Mouse (Mus musculus): ENCODE data around the gene Ddx39. TPM values are rescaled to one million over a fixed set of nuclear protein-coding genes. Genes with fewer than 3 reads are reported as not detected.
A peak's percentile ranks its signal among the peaks of the same experiment; 100 is the strongest.

Gene Ddx39
- polyA plus RNA-seq, 1 experiment from 2014 or later, result 70.9 TPM

- no peak for TF ChIP-seq CTCF (IDR thresholded peaks at IDR 0.05)
- DNase-seq (ENCODE audit: low read depth, low spot score) (no peak), ATAC-seq (no peak)
- H3K27me3 ChIP-seq, result no peaks in the 10 kb centered on the region
- POLR2A ChIA-PET, result no interaction called here
- in situ Hi-C loops (cut with MboI; ENCODE audit: low pct_unique_long_range_greater_than_20kb), result no loop called here
- CTCF ChIA-PET, result no interaction called here
Measured at GRCm38 (mm10) chr8:83719693-83720092, 4.7 kb downstream of the Ddx39 start.

GRCm38 (mm10) chr8:83721405-83722025 lies 6.5 kb downstream of the Ddx39 start:
- ChIA-PET POLR2A (interaction anchor here (0.6 to 0.8 kb wide), 2 partner anchors 23 to 73 kb away, joined by 3 read pairs; partner anchors contain the start of gene Pkn1), CTCF (interaction anchor here (5.2 kb wide), 1 partner anchor 172 kb away, joined by 40 read pairs; no protein-coding TSS in a partner anchor)
- H3K27me3 ChIP-seq, result no peaks in the 10 kb centered on the region
- DNase-seq (ENCODE audit: low read depth, low spot score) (no peak), ATAC-seq (no peak)
- in situ Hi-C loops (cut with MboI; ENCODE audit: low pct_unique_long_range_greater_than_20kb), result no loop called here
- TF ChIP-seq CTCF (IDR thresholded peaks at IDR 0.05), result no peak

- in situ Hi-C loops (cut with MboI; ENCODE audit: low pct_unique_long_range_greater_than_20kb), result no loop called here
- H3K27me3 ChIP-seq, result no peaks in the 10 kb centered on the region
- ChIA-PET POLR2A (no interaction called here), CTCF (interaction anchor here (1.1 to 5.2 kb wide), 2 partner anchors 60 to 171 kb away, joined by 3 to 40 read pairs; no protein-coding TSS in a partner anchor)
- DNase-seq (ENCODE audit: low read depth, low spot score), result no peak
- TF ChIP-seq CTCF (IDR thresholded peaks at IDR 0.05), result no peak
- ATAC-seq, result no peak
Measured at GRCm38 (mm10) chr8:83722631-83723030, 7.7 kb downstream of the Ddx39 start.

- POLR2A ChIA-PET, result interaction anchor here (0.6 to 1.3 kb wide), 3 partner anchors 10 to 32 kb away, joined by 3 to 4 read pairs (median 3); no protein-coding TSS in a partner anchor
- CTCF ChIA-PET, result interaction anchor here (0.9 to 5.2 kb wide), 7 partner anchors 10 to 232 kb away, joined by 3 to 40 read pairs (median 8); partner anchors contain the start of genes Asf1b and Gm10644
- no peak for TF ChIP-seq CTCF (IDR thresholded peaks at IDR 0.05)
- DNase-seq (ENCODE audit: low read depth, low spot score), result no peak
- H3K27me3 ChIP-seq, result no peaks in the 10 kb centered on the region
- in situ Hi-C loops (cut with MboI; ENCODE audit: low pct_unique_long_range_greater_than_20kb), result no loop called here
- no peak for ATAC-seq
Measured at GRCm38 (mm10) chr8:83723447-83724083, 8.6 kb downstream of the Ddx39 start.

- no peak for DNase-seq (ENCODE audit: low read depth, low spot score)
- ChIA-PET CTCF (interaction anchor here (0.9 to 5.2 kb wide), 11 partner anchors 9 to 230 kb away, joined by 3 to 40 read pairs (median 5); partner anchors contain the start of genes Asf1b, Ddx39 and Gm10644), POLR2A (interaction anchor here (0.8 to 1.7 kb wide), 5 partner anchors 9 to 176 kb away, joined by 3 to 8 read pairs (median 3); partner anchors contain the start of gene Ptger1)
- ATAC-seq, result no peak
- no peaks in the 10 kb centered on the region for H3K27me3 ChIP-seq
- in situ Hi-C loops (cut with MboI; ENCODE audit: low pct_unique_long_range_greater_than_20kb), result no loop called here
- no peak for TF ChIP-seq CTCF (IDR thresholded peaks at IDR 0.05)
Measured at GRCm38 (mm10) chr8:83724697-83725482, 9.9 kb downstream of the Ddx39 start.

- POLR2A ChIA-PET, result interaction anchor here (0.8 to 1.7 kb wide), 2 partner anchors 12 to 176 kb away, joined by 3 to 8 read pairs; no protein-coding TSS in a partner anchor
- ATAC-seq (no peak), DNase-seq (ENCODE audit: low read depth, low spot score) (no peak)
- no peak for TF ChIP-seq CTCF (IDR thresholded peaks at IDR 0.05)
- in situ Hi-C loops (cut with MboI; ENCODE audit: low pct_unique_long_range_greater_than_20kb), result no loop called here
- CTCF ChIA-PET, result interaction anchor here (1.3 to 5.2 kb wide), 8 partner anchors 8 to 229 kb away, joined by 4 to 40 read pairs (median 8); partner anchors contain the start of genes Asf1b and Gm10644
- H3K27me3 ChIP-seq, result no peaks in the 10 kb centered on the region
Measured at GRCm38 (mm10) chr8:83725521-83726102, 10.6 kb downstream of the Ddx39 start.

GRCm38 (mm10) chr8:83729009-83729807 lies 14.2 kb downstream of the Ddx39 start:
- ChIA-PET POLR2A (no interaction called here), CTCF (interaction anchor here (1.0 kb wide), 1 partner anchor 11 kb away, joined by 5 read pairs; no protein-coding TSS in a partner anchor)
- H3K27me3 ChIP-seq, result no peaks in the 10 kb centered on the region
- ATAC-seq (peak; percentile 23), DNase-seq (ENCODE audit: low read depth, low spot score) (no peak)
- TF ChIP-seq CTCF (IDR thresholded peaks at IDR 0.05), result no peak
- in situ Hi-C loops (cut with MboI; ENCODE audit: low pct_unique_long_range_greater_than_20kb), result no loop called here

GRCm38 (mm10) chr8:83731906-83732305 lies 16.9 kb downstream of the Ddx39 start:
- ChIA-PET POLR2A (no interaction called here), CTCF (no interaction called here)
- DNase-seq (ENCODE audit: low read depth, low spot score) (no peak), ATAC-seq (no peak)
- TF ChIP-seq CTCF (IDR thresholded peaks at IDR 0.05), result no peak
- in situ Hi-C loops (cut with MboI; ENCODE audit: low pct_unique_long_range_greater_than_20kb), result no loop called here
- H3K27me3 ChIP-seq, result no peaks in the 10 kb centered on the region

- no peak for TF ChIP-seq CTCF (IDR thresholded peaks at IDR 0.05)
- ChIA-PET POLR2A (no interaction called here), CTCF (interaction anchor here (2.3 kb wide), 1 partner anchor 8 kb away, joined by 8 read pairs; no protein-coding TSS in a partner anchor)
- in situ Hi-C loops (cut with MboI; ENCODE audit: low pct_unique_long_range_greater_than_20kb), result no loop called here
- DNase-seq (ENCODE audit: low read depth, low spot score) (no peak), ATAC-seq (no peak)
- H3K27me3 ChIP-seq, result no peaks in the 10 kb centered on the region
Measured at GRCm38 (mm10) chr8:83732919-83733318, 17.9 kb downstream of the Ddx39 start.
